Comparison of ENCODE assay signal across 17 mouse cellular contexts in the genomic region with DNA sequence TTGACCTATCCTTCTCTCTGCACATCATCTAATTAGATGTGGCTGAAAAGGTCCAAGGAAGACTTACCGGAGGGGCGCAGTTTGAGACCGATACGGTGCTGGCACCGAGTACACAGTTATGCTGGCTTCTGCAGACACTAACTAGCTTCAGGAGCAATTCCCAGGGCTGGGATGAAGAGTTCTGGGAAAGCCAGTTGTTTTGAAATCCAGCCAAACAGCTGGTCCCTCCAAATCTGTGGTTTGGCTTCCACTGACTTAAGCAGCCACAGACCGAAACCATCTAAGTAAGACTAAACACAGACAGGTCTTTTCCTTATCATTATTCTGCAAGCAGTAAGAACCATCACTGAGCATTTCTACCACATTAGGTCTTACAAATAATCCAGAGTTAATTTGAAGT.
A peak's percentile ranks its signal among the peaks of the same experiment; 100 is the strongest.
DNase-seq lines count a peak whose midpoint lies in the region; ATAC-seq and TF ChIP-seq lines count a peak whose summit lies in the region.
"Had no signal": no experiment of that assay in that cellular context is flagged by ENCODE, and none has a peak within 500 bp of the region (broad histone marks: within the 10 kb centered on the region; RNA-seq: fewer than 3 reads in every experiment).

No protein-coding gene starts in this region.

- H3K27me3 ChIP-seq in heart, embryonic 11.5 days (ENCODE audit: control insufficient read depth, insufficient read depth, low read length), result no peaks in the 10 kb centered on the region
- H3K27me3 ChIP-seq in kidney, adult 2 months (replicated peaks; ENCODE audit: control insufficient read depth, insufficient read depth, low read length), result no peaks in the 10 kb centered on the region
- no peaks in the 10 kb centered on the region for H3K27me3 ChIP-seq in midbrain, embryonic 11.5 days (ENCODE audit: control insufficient read depth, insufficient read depth, low read length)
- no peaks in the 10 kb centered on the region for H3K27me3 ChIP-seq in midbrain, embryonic 14.5 days (ENCODE audit: control insufficient read depth, insufficient read depth, low read length)
- H3K27me3 ChIP-seq: embryonic facial prominence, embryonic 15.5 days; liver, embryonic 12.5 days; midbrain, embryonic 12.5 days had no signal

- H3K9ac ChIP-seq in heart, embryonic 11.5 days (ENCODE audit: low read depth, low read length), result no peak overlapping the region
- no peak overlapping the region for H3K9ac ChIP-seq in midbrain, embryonic 11.5 days (ENCODE audit: low read length)
- H3K9ac ChIP-seq in midbrain, embryonic 14.5 days (replicated peaks; ENCODE audit: low read length), result no peak overlapping the region
- H3K9ac ChIP-seq: embryonic facial prominence, embryonic 15.5 days; hindbrain, embryonic 14.5 days; liver, embryonic 12.5 days; midbrain, embryonic 12.5 days had no signal

- H3K4me3 ChIP-seq in heart, embryonic 11.5 days (ENCODE audit: low read depth, low read length), result no peak overlapping the region
- no peak overlapping the region for H3K4me3 ChIP-seq in kidney, adult 2 months (ENCODE audit: insufficient read depth, low read depth, low read length)
- H3K4me3 ChIP-seq in midbrain, embryonic 11.5 days (ENCODE audit: low read depth, low read length), result no peak overlapping the region
- H3K4me3 ChIP-seq in midbrain, embryonic 14.5 days (replicated peaks; ENCODE audit: low read depth, low read length), result no peak overlapping the region
- H3K4me3 ChIP-seq: embryonic facial prominence, embryonic 15.5 days; liver, embryonic 12.5 days; midbrain, embryonic 12.5 days had no signal

- peak; percentile 88 for DNase-seq in heart, adult 11 months
- DNase-seq in kidney, adult 2 months, result peak; percentile 5
- no peak for DNase-seq in kidney, adult 8-10 months
- DNase-seq in midbrain, embryonic 11.5 days (ENCODE audit: low spot score, missing footprints), result peak; percentile 17
- DNase-seq in midbrain, embryonic 14.5 days, result no peak
- DNase-seq in skeletal muscle tissue, adult 2 months (ENCODE audit: low read depth, low spot score), result peak; percentile 36
- DNase-seq: adrenal gland, postnatal 36 days; B cell, adult 2 months; cerebellum, adult 11-12 months; cerebellum, postnatal 14 days had no signal

- H3K9me3 ChIP-seq in heart, embryonic 11.5 days (replicated peaks; ENCODE audit: control insufficient read depth, low read length), result no peaks in the 10 kb centered on the region
- no peaks in the 10 kb centered on the region for H3K9me3 ChIP-seq in midbrain, embryonic 11.5 days (ENCODE audit: control insufficient read depth, low read length)
- no peaks in the 10 kb centered on the region for H3K9me3 ChIP-seq in midbrain, embryonic 14.5 days (ENCODE audit: control insufficient read depth, low read length)
- H3K9me3 ChIP-seq: embryonic facial prominence, embryonic 15.5 days; liver, embryonic 12.5 days; midbrain, embryonic 12.5 days had no signal

- H3K27ac ChIP-seq in heart, embryonic 11.5 days (ENCODE audit: low read depth, low read length), result no peak overlapping the region
- H3K27ac ChIP-seq in kidney, adult 2 months (ENCODE audit: insufficient read depth, low read depth, low read length), result no peak overlapping the region
- H3K27ac ChIP-seq in midbrain, embryonic 11.5 days (ENCODE audit: low read depth, low read length), result no peak overlapping the region
- H3K27ac ChIP-seq in midbrain, embryonic 14.5 days (replicated peaks; ENCODE audit: low read depth, low read length), result no peak overlapping the region
- H3K27ac ChIP-seq: embryonic facial prominence, embryonic 15.5 days; hindbrain, embryonic 14.5 days; liver, embryonic 12.5 days; midbrain, embryonic 12.5 days had no signal

- no peak overlapping the region for H3K4me2 ChIP-seq in heart, embryonic 11.5 days
- no peak overlapping the region for H3K4me2 ChIP-seq in midbrain, embryonic 11.5 days
- H3K4me2 ChIP-seq in midbrain, embryonic 14.5 days (ENCODE audit: low read length), result no peak overlapping the region
- H3K4me2 ChIP-seq: embryonic facial prominence, embryonic 15.5 days; hindbrain, embryonic 14.5 days; liver, embryonic 12.5 days; midbrain, embryonic 12.5 days had no signal

- TF ChIP-seq CTCF in kidney, adult 2 months (conservative IDR thresholded peaks at IDR 0.05; ENCODE audit: insufficient read depth, insufficient read length, low read depth, low read length), result no peak

- TF ChIP-seq POLR2A in kidney, adult 2 months (IDR thresholded peaks at IDR 0.05; ENCODE audit: low read depth, low read length), result no peak

- WGBS in heart, embryonic 11.5 days (ENCODE audit: insufficient replicate concordance), result 83% methylated on average over 6 of the region's 6 CpGs
- WGBS in kidney, adult 2 months, result 86% methylated on average over 6 of the region's 6 CpGs
- WGBS in midbrain, embryonic 11.5 days, result 95% methylated on average over 6 of the region's 6 CpGs
- 93% methylated on average over 6 of the region's 6 CpGs for WGBS in midbrain, embryonic 14.5 days

- no peak for ATAC-seq in heart, embryonic 11.5 days (replicated peaks; ENCODE audit: insufficient number of reproducible peaks, low FRiP score, low TSS enrichment)
- ATAC-seq in midbrain, embryonic 11.5 days (ENCODE audit: low FRiP score), result no peak
- no peak for ATAC-seq in midbrain, embryonic 14.5 days (ENCODE audit: low FRiP score, low TSS enrichment)
- ATAC-seq: forebrain, embryonic 16.5 days; intestine, postnatal 0 days; liver, embryonic 12.5 days had no signal

- no peaks in the 10 kb centered on the region for H3K36me3 ChIP-seq in heart, embryonic 11.5 days (ENCODE audit: control insufficient read depth, insufficient read depth, low read length)
- H3K36me3 ChIP-seq in kidney, adult 2 months (ENCODE audit: control insufficient read depth, insufficient read depth, low read length), result no peaks in the 10 kb centered on the region
- H3K36me3 ChIP-seq in midbrain, embryonic 11.5 days (ENCODE audit: control insufficient read depth, insufficient read depth, low read length), result no peaks in the 10 kb centered on the region
- H3K36me3 ChIP-seq in midbrain, embryonic 14.5 days (ENCODE audit: control insufficient read depth, insufficient read depth, low read length), result no peaks in the 10 kb centered on the region
- H3K36me3 ChIP-seq: embryonic facial prominence, embryonic 15.5 days; liver, embryonic 12.5 days; midbrain, embryonic 12.5 days had no signal

- no peaks in the 10 kb centered on the region for H3K4me1 ChIP-seq in heart, embryonic 11.5 days (ENCODE audit: control insufficient read depth, insufficient read depth, low read length)
- no peaks in the 10 kb centered on the region for H3K4me1 ChIP-seq in kidney, adult 2 months (ENCODE audit: control insufficient read depth, insufficient read depth, low read length)
- H3K4me1 ChIP-seq in midbrain, embryonic 11.5 days (ENCODE audit: control insufficient read depth, insufficient read depth, low read length), result peaks cover 4% of the 10 kb centered on the region; the same call in 1 of the 2 replicates
- H3K4me1 ChIP-seq in midbrain, embryonic 14.5 days (ENCODE audit: control insufficient read depth, insufficient read depth, low read length), result 0 out of 2 replicates have a peak, but pooled peaks cover 4% of the 10 kb centered on the region
- H3K4me1 ChIP-seq: liver, embryonic 12.5 days had no signal

Comparison
In these comparisons a context has a peak if more than half of its experiments do, and no peak if none do; other contexts are left out.
1. DNase-seq: peak in heart, adult 11 months (single experiment), kidney, adult 2 months (single experiment), midbrain, embryonic 11.5 days (single experiment) and skeletal muscle tissue, adult 2 months (single experiment); none in kidney, adult 8-10 months (0 of 2) and midbrain, embryonic 14.5 days (single experiment).